Mouse (Mus musculus): ENCODE results near the gene Ppp1r35.
"Not testable (repeated sequence)": the region's sequence is repeated elsewhere in the genome, so short reads cannot be mapped to it uniquely, and the experiment has no call there.

Gene Ppp1r35

GRCm38 (mm10) chr5:137778635-137779034 is at the start of gene Ppp1r35:
Ppp1r35 (plus strand) TSS chr5:137778849.
- peak; percentile 94 to 96 for DNase-seq (ENCODE audit: low spot score in 2 of 2)

- DNase-seq (ENCODE audit: low spot score in 2 of 2): no peak
Measured at GRCm38 (mm10) chr5:137733638-137734288, 44.9 kb upstream of the Ppp1r35 start.

DNA sequence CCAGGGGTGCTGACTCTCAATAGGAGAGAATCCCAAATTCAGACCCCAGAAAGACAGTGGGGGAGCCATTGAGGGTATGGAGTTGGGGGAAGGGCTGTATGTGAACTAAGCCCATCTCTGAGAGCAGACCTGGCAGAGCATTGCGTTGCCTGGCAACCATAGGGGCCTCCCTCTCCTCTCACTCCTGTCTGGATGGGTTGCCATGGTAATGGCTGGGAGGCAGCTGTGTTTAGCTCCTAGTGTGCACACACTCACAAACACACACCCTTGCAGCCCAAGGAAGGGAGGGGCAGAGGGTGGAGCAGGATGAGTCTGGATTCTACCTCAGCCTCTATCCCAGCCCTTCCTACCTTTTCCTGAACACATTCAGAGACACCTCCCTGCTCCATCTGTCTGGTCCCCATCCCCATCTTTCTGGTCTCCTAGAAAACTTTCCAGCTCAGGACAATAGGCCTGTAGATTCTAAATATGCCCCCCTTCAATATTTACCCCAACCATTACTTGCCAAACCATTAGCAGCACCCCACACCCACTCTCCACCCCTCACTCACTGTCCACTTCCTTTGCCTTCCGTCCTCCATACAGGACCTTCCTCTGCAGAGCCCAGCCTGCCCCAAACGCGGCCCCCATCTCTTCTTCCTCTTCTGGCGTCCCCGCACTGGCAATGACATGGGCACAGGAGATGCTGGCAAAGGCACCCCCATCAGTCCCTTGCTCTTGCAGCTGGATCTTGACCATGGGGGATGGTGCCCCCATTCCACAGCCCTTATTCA is 44.2 kb upstream of the Ppp1r35 start:
- peak; percentile 91 to 97 for DNase-seq (ENCODE audit: low spot score in 2 of 2)

DNA sequence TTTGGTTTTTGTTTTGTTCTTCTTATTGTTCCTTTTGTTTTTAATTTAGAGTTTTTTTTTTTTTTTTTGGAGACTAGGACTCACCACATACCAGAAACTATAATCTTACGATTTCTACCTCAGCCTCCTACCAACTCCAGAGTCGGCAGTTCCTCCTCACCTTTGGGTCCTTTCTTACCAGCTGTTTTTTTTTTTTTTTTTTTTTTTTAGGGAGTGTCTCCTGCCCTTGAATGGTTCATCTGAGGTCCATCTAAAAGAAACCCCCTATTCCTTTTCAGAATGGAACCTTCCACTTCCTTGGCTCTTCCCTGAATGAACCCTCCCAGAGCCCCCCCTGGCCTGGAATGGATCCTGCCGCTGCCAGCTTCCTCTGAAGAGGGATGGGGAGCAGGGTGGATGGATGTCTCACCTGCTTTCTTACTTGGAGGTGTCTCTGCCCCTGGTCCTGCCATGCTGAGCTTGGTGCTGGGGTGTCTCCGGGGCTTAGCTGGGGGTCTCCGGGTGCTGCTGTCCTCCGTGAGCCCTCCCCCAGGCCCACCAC is 41.2 kb upstream of the Ppp1r35 start:
- DNase-seq (ENCODE audit: low spot score in 2 of 2): no peak

- no peak for DNase-seq (ENCODE audit: low spot score in 2 of 2)
Measured at GRCm38 (mm10) chr5:137738516-137738915, 40.1 kb upstream of the Ppp1r35 start.

- DNase-seq (ENCODE audit: low spot score in 2 of 2): no peak
Measured at GRCm38 (mm10) chr5:137739471-137739870, 39.2 kb upstream of the Ppp1r35 start.

- DNase-seq (ENCODE audit: low spot score in 2 of 2): no peak
Measured at GRCm38 (mm10) chr5:137740506-137740905, 38.1 kb upstream of the Ppp1r35 start.

GRCm38 (mm10) chr5:137741023-137741931 is 37.4 kb upstream of the Ppp1r35 start, which contains the start of gene Nyap1:
Nyap1 (minus strand) TSS chr5:137741607.
- peak; percentile 65 to 66 for DNase-seq (ENCODE audit: low spot score in 2 of 2)

GRCm38 (mm10) chr5:137742048-137742447 is 36.6 kb upstream of the Ppp1r35 start:
- DNase-seq (ENCODE audit: low spot score in 2 of 2): no peak

DNA sequence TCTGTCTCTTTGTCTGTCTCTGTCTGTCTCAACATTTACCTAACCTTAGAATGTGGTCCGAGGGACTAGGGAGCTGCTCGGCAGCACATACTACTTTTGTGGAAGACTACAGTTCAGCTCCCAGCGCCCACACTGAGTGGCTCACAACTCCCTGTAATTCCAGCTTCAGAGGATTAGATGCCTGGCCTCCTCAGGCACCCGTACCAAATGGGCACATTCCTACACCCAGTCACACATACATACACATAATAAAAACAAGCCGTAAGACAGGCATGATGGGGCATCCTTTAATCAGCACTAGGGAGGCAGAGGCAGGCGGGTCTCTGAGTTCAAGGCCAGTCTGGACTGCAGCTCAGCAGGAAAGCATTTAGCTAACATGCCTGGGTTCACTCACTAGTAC is 35.8 kb upstream of the Ppp1r35 start:
- no peak for DNase-seq (ENCODE audit: low spot score in 2 of 2)

- DNase-seq (ENCODE audit: low spot score in 2 of 2): no peak
Measured at GRCm38 (mm10) chr5:137744197-137744596, 34.5 kb upstream of the Ppp1r35 start.

GRCm38 (mm10) chr5:137745214-137746171 is 33.2 kb upstream of the Ppp1r35 start, which contains the start of gene Tsc22d4:
Tsc22d4 (plus strand) TSS chr5:137745730.
- DNase-seq (ENCODE audit: low spot score in 2 of 2): peak; percentile 83 to 89

DNA sequence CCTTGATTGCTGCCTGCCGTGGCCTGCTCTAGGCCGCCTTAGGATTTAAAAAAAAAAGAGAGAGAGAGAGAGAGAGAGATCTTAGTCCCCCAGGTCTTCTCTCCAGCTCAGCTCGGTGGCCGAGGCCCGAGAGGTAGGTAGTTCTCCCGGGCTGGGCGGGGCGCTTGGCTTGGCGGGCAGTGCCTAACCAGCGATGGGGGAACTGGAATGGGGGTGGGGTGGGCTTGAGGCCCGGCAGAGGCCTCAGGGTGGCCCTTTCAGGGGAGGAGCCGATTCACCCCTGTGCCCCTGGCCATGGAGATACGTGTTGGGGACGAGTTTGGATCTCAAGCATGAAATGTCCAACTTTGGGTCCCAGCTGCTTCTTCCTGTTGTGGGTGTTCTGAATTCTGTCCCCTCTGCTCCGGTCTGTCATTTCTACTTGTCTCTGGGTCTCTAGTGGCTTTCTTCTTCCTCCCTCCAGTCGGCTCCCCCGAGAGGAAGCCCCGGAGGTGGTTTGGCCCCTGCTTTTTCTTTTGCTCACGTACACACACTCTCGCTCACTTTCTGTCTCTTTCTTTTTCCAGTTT is 32.3 kb upstream of the Ppp1r35 start:
- no peak for DNase-seq (ENCODE audit: low spot score in 2 of 2)

GRCm38 (mm10) chr5:137746851-137747325 is 31.8 kb upstream of the Ppp1r35 start:
- no peak for DNase-seq (ENCODE audit: low spot score in 2 of 2)

DNA sequence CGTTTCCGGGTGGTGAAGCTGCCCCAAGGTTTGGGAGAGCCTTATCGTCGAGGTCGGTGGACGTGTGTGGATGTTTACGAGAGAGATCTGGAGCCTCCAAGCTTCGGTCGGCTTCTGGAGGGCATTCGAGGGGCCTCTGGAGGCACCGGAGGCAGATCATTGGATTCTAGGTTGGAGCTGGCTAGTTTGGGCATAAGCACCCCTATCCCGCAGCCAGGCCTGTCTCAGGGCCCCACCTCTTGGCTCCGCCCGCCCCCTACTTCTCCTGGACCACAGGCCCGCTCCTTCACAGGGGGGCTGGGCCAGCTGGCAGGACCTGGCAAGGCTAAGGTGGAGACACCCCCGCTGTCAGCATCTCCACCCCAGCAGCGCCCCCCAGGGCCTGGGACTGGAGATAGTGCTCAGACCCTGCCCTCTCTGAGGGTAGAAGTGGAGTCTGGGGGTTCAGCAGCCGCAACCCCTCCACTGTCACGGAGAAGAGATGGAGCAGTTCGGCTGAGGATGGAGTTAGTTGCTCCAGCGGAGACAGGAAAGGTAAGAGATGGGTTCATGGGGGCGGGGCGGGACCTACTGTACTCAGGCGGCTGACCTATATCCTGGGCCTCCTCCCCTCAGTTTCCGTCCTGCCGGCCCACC is 31.2 kb upstream of the Ppp1r35 start:
- DNase-seq (ENCODE audit: low spot score in 2 of 2): no peak

DNA sequence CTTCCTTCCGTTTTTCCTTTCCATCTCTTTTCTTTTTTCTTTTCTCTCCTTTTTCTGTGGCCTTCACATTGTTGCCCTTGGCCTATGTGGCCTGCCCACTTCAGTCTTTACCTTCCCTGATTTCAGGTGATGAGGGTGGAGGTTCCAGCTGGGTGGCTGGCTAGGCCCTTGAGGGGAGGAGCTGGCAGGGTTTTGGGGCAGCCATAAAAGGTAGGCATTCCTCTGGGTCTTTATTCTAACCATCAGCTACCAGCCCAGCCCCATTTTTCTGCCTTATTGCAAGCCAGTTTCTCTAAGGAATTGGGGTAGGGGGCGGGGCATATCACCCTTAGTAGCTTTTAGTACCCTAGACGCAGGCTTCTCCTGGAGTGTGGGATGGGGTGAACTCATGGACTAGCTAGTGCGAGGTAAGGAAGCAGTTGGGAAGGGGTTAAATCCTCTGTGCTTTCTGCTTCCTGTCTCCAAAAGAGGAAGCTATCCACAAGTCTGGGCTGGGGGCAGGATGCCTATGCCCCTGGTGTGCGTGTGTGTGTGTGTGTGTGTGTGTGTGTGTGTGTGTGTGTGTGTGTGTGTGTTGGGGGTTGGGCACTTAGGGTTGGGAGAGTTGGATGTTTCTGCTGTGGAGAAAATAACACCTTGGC is 30.4 kb upstream of the Ppp1r35 start:
- no peak for DNase-seq (ENCODE audit: low spot score in 2 of 2)

DNA sequence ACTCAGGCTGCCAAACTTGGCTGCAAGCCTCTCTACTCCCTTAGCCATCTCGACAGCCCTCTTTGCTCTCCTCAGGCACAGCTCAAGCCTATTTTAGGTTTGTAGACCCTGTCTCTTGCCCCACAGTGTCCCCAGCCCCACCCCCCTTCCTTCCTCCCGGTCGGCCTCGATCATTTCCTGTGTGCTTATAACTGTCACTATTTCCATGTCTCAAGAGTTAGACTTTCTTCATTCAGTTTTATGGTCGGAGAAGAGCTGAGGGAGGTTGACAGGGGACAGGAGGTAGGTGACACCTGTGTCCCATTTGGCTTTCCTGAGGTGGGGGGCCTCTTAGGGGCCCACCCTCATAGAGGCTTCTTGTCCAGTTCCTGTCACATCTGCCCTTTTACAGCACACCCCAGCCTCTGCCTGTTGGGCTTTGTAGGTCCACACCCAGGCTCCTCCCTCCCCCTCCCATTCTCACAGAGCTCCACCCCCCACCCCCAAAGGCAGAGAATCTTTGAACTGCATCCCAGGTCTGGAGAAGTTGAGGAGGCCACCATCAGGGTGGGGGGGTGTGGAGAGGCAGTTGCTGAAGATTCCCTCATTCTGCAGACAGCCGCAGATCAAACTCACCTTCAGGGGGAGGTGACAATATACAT is 29.3 kb upstream of the Ppp1r35 start:
- DNase-seq (ENCODE audit: low spot score in 2 of 2): no peak

DNA sequence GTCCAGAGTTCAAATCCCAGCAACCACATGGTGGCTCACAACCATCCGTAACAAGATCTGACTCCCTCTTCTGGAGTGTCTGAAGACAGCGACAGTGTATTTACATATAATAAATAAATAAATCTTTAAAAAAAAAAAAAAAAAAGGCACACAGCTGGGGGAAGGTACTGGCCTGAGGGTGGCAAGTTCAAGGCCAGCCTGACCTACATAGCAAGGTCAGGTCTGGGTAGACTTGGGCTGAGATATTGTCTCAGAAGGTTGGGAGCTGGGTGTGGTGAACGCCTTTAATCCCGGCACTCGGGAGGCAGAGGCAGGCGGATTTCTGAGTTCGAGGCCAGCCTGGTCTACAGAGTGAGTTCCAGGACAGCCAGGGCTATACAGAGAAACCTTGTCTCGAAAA is 28.4 kb upstream of the Ppp1r35 start:
- not testable (repeated sequence) for DNase-seq (ENCODE audit: low spot score in 2 of 2)

Measured in right cerebral cortex, postnatal 36 days (tissue).